Mouse (Mus musculus) megakaryocyte, embryonic 14.5 days (primary cell): ENCODE data around the gene Plekhg3.

Source experiments
- FLI1 ChIP-seq: IDR thresholded peaks from 2 replicates; pipeline ENCODE4 v1.6.1; 2012; ENCODE audit warnings: low read length, inconsistent platforms, mixed read lengths
- GATA1 ChIP-seq: IDR thresholded peaks from 3 replicates; pipeline ENCODE4 v1.6.1; 2012; ENCODE audit warnings: mixed read lengths, low read length, inconsistent platforms, borderline replicate concordance

DNA sequence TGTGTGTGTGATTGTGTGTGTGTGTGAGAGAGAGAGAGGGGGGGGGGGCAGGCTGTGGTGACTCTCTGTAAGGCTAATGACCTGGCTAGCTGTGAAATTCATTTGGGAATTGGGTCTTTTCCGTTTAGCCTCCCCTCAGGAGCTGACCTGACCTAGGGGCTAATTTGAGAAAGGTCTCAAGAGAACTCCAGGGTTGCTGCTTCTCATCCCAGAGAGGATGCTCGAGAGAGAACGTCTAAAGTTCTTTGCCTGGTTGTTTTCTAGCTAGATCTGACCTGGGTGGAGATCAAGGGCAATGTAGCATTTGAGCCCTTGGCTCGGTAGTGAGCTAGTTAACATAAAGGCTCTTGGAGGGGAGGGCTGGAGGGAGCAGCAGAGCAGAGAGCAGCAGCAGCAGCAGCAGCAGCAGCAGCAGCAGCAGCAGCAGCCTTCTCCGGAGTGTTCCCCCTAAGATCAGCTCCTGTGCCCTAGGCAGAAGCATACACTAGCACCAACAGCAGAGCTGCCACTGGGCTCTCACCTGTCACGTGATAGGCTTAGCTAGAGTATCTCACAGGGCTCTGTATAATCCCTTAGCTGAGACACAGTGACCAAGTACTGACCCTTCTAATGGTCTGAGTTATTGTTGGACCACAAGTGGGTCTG, 26.2 kb downstream of the Plekhg3 start:
- TF ChIP-seq FLI1 = no peak
- no peak for TF ChIP-seq GATA1
